Mouse (Mus musculus) E14TG2a.4 (cell line): ENCODE data around the gene Dyrk1a.

Experiments
- CTCF ChIP-seq: conservative IDR thresholded peaks from 2 replicates; pipeline ENCODE4 v1.5.1; 2014; ENCODE audit warnings: low read length
- NANOG ChIP-seq: IDR thresholded peaks from 2 replicates; pipeline ENCODE4 v1.6.1; 2014; ENCODE audit warnings: borderline replicate concordance, low read length, mixed read lengths

DNA sequence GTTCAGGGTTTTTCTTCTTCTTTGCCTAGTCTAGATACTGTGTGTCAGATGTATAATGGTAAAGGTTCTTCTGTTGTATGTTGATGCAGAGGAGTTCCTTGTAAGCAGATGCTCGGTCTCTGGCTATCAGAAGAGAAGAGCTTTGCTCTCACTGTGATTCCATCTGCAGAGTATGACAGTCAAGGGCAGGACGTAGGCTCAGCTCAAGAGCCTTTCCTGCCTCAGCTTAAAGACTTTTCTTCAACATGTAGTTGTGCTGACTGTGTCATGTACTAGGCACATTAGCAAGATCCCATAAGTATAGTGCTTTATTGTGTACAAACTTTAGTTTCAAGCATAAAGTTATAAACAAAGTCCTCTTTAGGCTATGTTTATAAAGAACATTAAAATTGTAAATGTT is 26.8 kb downstream of the Dyrk1a start:
- no peak for TF ChIP-seq NANOG
- no peak for TF ChIP-seq CTCF
